Mouse (Mus musculus) liver, embryonic 14.5 days (tissue): ENCODE measurements around the gene Tex264.

ENCODE experiments used
- CTCF ChIP-seq: IDR thresholded peaks from 2 replicates; pipeline ENCODE4 v1.5.1; 2016; ENCODE audit warnings: antibody characterized with exemption, low read depth, control low read depth
- EP300 ChIP-seq: IDR thresholded peaks from 2 replicates; pipeline ENCODE4 v1.6.1; 2016; ENCODE audit warnings: antibody characterized with exemption, low read depth

DNA sequence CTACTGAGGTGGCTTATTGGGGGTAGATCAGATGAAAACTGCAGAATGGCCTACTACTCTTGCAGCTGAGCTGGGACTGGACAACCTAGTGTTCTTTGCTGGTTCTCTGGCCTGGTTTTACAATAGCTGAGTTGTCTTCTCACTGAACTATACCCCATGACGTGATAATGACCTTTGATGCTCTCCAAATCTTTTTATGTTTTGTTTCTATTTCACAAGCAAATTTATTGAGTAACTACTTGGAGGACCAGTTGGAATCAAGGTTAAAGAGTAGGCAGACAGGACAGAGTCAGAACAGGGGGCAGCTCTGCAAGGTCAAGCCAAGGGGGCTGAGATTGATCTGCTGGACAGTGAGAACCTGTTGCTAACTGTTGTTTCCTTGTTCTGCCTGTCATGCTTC lies 39.1 kb upstream of the Tex264 start:
- TF ChIP-seq CTCF = no peak
- no peak for TF ChIP-seq EP300
